Mouse (Mus musculus): ENCODE results near the gene Cenpq.

Gene Cenpq

DNA sequence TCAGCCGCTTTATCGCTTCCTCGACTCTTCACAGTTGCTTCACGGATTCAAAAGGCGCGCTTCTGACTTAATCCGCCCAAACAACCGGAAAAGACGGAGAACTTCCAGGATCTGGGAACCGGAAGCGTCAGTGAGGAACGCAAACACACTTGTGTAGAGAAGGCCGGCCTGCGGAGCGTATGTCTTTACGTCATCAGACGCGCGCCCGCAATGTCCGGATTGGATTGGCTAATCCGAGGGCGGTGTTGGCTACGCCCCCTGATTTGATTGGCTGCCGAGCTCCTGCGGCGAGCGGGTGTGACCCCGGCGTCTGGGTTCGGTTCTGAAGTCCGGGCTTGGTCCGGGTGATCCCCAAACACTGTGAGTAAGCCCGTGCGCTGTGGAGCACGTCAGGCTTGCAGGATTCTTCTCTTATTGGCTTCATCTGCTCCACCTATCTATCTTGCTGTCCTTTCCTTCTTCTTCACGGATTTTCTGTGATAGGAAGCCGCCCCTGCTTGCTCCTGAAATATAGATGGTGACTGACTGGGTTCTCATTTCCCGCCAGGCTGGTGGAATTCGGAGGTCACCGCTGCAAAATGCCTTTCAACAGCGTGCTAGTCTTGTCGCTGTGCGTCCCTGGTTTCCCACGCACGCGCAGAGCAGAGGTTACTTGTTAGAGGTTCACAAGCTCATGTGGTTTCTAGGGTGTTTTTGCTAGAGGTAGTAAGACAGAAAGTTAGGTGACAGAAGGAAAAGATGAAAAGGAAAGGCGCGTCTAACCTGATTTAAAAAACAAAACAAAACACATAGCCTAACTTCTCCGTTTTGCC, at the start of gene Cenpq, which contains the start of gene Mut:
Gene Cenpq, minus strand, starts transcription at position 628 of the 812 bp plus-strand sequence.
Gene Mut, plus strand, starts transcription at position 266 of the 812 bp plus-strand sequence.
- DNase-seq (ENCODE audit: low spot score) = peak; percentile 98

DNA sequence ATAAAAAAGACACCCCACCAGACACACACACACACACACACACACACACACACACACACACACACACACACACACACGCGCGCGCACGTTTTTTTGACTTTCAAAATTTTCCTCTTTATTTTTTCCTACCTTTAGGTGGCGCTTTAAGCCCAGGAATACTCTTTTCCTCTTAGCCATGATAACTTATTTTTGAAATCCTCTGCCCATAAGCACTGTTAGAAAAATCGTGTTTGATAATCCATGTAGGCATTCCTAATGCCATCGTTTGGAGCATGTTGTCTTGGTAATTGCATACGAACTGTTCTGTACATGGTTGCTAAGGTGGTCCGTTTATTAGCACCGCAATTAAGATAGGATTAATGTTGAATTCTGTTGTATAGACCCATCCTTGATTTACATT, 43.1 kb upstream of the Cenpq start:
- DNase-seq (ENCODE audit: low spot score) = no peak

DNA sequence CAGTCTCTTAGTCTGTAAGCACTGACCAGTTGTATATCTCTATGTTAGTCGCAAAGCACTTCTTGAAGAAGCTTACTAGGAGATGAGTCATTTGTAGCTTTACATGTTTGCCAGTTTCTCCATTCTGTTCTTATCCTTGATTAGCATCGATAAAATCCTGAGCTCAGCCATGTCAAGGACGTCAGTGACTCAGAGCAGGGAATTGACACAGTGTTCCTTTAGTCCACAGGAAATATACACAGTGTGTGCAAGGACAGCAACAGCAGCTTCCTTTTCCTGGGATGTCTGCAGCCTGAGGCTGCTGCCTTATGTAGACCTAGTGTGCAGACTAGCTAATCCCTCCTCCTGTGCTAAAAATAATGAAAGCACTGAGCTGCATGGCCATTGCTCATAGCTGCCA, 13.7 kb upstream of the Cenpq start:
- no peak for DNase-seq (ENCODE audit: low spot score)

DNA sequence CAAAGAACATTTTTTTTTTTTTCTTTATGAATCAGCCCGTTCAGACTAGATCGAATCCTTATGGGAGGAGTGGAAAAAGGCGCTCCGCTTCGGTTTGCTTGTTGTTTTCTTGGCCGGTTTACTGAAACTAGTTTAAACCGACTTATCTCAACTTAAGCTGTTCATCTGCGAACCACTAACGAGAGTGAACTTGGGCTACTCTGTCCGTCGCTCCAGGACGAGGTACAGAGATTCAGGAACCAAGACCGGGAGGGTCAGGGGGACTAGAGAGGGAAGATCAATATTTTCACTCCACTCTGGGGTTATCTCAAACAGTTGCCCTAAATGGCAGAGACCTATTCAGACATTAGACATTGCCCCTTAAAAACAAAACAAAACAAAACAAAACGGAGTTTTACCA, 862 bp downstream of the Cenpq start:
- no peak for DNase-seq (ENCODE audit: low spot score)

DNA sequence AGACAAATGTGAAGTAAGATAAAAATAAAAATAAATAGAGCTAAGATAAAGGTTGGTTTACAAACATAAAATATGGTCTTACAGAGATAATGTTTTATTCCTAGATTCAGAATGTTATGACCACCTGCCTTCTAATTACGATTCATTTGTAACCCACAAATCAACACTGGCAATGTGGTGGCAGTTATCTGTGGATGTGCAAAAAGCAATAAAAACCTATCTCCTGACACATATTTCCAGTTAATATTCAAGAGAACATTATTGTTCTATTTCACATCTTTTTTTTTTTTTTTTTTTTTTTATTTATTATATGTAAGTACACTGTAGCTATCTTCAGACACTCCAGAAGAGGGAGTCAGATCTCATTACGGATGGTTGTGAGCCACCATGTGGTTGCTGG, 19.3 kb downstream of the Cenpq start:
- no peak for DNase-seq (ENCODE audit: low spot score)

DNA sequence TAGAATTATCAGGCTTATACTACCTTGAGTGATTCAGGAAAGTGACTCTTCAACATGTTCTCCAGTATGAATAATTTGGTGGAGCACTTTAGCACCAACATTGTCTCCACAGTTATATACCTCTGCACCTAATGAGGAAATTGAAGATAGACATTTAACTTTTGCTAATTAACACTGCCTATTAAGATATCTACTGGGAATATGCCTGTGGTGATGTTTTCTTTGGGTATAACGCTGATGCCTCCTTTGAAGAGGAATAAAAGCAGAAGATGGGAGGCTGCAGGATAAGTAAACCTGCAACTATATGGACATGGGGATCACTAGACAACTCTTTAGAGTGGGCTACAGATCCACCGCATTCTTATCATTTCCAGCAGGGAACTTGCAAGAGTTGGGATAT, 20.6 kb downstream of the Cenpq start, which contains the start of gene Glyatl3:
Gene Glyatl3, minus strand, starts transcription at position 101 of the 400 bp plus-strand sequence.
- DNase-seq (ENCODE audit: low spot score) = no peak

DNA sequence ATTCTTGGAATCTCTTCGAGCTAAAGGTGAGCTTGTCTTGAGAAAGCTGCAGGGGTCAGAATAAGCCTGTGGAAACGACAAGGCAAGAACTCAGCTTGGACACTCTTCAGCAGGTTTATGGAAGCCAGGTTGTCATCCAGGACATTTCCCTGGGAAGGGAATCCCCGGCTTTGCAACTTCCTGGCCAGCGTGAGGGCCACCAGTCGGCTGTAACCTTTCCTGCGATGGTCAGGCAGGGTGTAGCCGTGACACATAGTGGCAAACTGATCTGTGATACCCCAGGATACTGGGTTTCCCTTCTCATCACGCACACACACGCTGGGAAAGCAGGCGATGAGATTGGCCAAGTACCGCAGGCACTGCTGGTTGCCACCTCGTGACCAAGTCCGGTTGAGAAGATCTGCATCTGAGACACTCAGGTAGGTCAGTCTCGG, 30.1 kb downstream of the Cenpq start:
- no peak for DNase-seq (ENCODE audit: low spot score)

DNA sequence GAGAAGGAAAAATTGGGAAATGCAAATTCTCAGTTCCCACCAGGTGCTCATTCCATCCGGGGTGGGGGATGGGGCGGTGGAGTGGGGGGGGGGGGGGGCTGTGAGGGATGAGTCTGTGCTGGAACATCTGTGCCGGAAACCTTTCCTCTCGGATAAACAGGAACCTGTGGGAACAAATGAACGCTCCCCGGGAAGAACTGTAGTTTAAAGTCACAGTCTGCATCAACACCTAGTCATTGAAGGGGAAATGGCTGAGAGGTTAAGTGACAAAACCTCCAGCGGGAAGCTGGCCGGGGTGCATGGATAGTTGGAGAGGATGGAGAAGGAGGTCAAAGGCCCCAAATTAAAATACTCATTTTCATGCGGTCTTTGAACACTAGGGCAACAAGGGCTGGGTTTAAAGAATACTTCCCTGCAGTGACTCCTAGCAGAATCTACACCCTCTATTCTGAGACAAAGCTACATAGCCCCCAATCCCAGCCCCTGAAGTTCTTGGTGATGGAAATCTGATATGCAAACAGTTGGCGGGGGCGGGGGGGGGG, 30.7 kb downstream of the Cenpq start:
- DNase-seq (ENCODE audit: low spot score) = no peak

DNA sequence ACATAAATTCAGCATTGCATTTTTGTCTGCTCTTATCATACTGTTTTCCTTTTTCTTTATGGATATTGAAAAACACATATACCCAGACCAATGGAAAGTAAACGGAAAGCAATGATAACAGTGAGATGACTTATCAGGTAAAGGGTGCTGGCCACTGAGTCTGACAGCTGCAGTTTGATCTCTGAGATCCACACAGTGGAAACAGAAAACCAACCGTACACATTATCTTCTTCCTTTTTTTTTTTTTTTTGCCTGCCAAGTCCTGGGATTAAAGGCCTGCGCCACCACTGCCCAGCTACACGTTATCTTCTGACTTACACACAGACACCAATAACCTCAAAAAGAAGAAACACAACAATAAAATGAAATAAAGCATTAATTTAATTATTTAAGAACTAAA, 31.5 kb downstream of the Cenpq start:
- no peak for DNase-seq (ENCODE audit: low spot score)

DNA sequence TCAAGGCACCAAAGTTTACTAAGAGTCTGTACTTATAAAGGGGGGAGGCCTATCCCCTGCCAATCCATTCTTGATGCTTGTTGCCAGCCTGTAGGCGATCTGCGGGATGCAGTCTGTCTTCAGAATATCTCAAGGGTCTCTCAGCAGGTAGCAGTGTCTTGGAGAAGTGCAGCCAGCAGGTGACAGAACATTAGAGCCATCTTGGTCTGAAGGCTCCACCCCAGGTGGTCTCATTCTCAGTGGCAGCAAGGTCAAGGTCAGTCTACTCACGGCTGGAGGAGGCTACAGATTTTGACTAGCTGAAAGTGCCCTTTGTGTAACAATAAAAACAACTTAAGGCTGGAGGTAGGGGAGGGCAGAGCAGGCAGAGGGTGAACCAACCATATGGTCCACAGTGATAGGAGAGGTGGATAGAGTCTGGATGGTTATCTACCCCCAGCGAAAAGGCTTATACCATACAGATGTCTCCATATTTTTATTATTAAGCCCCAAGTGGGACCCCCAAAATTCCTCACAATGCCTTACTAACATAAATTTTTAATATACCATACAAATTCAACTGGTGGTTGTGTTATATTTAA, 35.0 kb downstream of the Cenpq start:
- no peak for DNase-seq (ENCODE audit: low spot score)

DNA sequence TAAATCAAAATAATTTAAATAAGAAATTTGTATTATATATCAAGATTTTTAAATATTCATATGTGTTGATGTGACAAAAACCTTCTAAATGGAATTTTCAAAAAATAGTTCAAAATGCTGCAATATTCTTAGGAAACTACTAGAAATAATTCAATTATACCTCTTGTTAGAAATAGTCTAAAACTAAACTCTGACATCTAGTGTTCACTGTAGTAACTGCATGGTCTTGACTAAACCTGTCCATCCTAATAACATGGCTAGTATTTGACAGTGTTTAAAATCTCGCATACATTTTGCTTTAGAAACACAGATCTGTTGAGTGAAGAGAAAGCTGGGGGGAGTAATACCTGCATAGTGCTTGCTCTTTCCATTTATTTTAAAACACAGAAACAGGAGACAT, 38.0 kb downstream of the Cenpq start:
- peak; percentile 39 for DNase-seq (ENCODE audit: low spot score)

DNA sequence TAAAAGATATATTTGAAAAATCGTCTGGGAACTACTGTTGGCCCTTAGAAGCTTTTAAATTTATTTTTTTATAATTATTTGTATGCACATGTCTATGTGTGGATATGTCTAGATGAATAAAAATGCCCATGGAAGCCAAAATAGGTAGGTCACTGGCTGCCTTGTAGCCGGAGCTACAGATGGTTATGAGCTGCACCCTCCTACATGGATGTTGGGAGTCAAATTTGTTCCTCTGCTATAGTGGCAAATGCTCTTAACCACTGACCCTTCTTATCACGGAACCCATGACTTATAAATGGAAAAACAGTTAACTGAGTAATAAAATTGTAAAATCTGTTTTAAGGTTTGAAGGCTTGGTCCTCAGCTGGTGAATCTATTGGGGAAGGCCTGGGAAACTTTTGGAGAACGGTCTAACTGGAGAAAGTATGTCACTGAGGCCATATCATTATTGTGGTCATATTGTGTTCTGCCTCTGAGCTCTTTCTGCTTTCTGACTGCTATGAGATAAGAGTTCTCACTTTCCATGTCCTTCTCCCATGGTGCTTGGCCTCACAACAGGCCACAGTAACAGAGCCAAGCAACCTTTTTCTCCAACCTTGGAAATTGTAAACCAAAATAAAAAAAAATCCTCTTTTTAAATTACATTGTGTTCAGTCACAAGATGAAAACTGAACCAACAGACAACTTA, 46.9 kb downstream of the Cenpq start:
- DNase-seq (ENCODE audit: low spot score) = no peak

DNA sequence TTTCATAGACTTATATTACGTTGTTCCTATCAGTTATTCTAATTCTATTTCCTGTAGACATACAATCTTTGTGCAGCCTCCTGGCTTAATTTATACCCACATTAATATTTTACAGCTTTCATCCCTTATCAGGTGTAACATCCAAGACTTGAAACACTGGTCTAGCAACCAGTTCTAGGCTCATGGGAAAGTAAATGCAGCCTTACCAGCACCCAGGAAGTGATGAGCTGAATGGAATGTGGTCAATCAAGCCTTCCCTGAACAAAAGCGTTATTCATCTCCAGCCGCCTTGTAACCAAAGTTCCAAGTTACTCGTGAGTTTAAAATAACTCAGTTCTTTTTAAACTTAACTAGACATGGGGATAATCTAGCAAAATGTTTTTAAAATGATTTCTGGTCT, 49.7 kb downstream of the Cenpq start:
- DNase-seq (ENCODE audit: low spot score) = no peak

DNA sequence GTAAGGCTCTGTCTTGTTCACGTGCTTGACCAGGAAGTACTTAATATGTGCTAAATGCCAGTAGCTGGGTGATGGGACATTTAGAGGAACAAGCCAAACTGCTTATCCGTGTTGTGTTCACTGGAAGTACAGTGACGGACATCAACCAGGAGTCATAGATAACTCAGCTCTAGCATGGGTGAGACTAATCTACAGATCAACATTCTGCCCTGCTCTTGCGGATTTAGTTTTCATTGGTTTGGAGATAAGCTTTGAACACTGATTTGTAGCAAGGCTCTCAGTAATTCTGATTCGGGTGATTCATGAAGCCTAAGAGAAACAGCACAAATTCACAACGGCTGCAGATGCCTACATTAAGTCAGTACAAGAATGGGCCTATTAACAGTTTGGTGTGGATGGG, 52.7 kb downstream of the Cenpq start:
- no peak for DNase-seq (ENCODE audit: low spot score)

DNA sequence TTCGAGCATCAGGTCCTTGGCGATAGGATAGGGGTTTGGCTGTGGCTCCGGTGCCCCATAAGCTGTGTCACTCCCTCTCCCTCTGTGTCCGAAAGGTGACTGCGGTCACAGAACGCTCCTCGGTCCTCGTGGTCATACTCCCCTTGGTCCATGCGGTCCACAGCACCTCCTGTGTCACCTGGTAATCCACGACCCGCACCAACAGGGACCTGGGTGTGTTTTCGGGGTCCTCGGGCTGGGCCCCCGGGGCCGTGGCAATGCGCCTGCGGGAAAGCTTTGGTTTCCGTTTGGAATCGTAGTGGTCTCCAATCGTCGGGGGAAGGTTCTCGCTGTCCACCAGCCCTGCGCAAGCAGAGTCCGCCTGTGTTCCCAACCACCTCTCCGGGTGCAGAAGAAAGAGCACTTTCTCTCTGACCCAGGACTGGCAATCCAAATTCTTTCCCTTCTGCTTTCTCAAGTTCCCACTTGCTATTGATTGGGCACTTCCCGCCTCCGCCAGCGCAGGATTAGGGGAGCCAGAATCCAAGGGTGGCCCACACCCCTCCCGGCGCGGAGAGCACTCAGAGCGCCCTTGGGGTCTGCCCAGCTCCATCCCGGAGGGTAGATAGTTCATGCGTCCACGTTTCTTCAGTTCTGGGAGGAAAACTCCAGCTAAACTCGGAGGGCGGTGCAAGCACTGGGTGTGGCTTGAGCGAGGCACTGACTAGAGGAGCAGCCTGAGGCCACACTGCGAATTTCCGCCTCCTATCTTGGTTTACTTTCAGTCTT, 54.7 kb downstream of the Cenpq start, which contains the start of gene 9130008F23Rik:
Gene 9130008F23Rik, minus strand, starts transcription at position 636 of the 768 bp plus-strand sequence.
- peak; percentile 66 for DNase-seq (ENCODE audit: low spot score)

DNA sequence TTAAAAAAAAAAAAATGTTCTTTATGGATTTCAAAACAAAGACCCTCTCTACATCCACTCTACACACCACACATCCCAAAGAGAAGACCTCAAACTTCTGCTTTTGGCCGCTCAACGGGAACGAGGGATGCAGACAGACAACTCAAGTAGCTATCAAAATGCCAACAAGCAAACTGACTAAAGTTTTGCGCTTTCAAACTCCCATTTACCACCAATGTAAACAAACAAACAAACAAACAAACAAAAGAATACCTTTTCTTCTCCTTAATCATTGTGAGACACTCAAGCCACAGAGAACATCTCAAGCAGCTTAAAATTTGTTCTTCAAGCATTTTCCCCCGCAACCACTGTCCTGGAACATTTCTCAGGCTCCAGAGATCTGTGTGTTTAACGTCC, 55.3 kb downstream of the Cenpq start:
- no peak for DNase-seq (ENCODE audit: low spot score)

DNA sequence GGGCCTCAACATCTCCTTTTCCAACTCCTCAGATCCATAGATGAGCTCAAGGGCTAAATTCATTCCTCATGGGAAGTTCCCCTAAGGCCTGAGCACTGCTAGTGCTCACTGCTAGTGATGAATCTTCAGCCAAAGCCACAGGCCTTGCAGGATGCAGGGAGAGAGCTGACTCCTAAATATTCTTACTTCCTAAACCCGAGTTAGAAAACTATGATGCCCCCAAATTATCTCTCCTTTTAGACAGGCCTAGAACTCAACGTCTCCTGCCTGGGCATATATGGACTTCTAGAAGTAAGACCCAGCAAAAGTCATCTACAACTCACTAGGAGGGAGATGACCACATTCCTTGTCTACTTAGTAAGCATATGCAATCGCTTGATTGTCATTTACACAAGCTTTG, 57.1 kb downstream of the Cenpq start:
- no peak for DNase-seq (ENCODE audit: low spot score)

DNA sequence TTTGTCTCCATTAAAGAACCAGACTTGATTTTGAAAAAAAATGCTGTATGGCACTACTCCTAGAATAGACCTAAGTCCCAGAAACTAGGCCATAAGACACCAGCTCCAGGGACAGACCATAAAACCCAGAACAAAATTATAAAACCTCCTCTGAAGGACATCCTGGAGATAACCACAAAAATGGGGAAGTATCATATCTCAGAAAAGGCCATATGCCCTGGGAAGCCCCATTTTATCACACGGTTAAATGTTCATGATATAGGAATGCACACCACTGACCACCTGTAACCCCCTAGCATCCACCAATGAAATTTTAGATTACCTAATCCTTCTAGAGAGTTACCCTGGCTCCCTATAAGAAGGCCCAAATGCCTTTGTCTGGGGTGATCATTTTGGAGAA, 59.3 kb downstream of the Cenpq start:
- no peak for DNase-seq (ENCODE audit: low spot score)

DNA sequence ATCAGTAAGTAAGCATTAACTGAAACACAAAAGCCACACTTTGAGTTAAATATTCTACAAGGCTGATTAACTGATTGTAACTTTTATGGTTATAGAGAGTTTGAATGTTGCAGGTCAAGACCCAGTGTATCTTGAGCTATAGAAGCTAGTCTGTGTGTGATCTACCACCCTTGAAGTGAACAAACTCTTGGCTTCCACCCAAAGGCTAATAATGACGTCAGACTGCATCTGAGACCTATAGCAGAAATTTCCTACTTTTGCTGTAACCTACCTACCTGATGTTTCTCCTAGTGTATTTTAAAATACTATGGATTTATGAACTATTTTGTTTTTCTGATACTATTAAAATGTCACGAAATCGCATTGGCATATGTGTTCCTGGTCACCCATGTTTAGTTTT, 60.1 kb downstream of the Cenpq start:
- no peak for DNase-seq (ENCODE audit: low spot score)

DNA sequence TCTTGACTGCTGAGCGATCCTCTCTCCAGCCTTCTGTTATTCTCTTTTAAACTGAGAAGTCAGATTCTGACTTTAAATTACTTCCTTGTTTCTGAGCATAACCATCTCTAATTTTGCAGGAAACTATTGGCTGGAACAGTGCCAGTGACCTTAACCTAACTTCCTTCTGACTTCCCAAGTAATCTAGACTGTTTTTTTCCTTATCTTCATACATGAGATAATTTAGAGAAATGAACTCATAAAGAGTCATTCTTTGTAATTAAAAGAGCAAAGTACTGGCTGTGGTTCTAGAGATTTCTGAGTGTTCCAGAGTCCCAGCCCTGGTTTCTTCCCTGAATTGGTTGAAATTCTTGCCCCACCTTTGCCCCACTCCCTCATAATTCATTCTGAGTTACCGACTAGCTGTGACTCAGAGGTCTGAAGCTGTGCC, 61.2 kb downstream of the Cenpq start:
- no peak for DNase-seq (ENCODE audit: low spot score)

Measured in lung, postnatal 25 days (tissue).